Mouse (Mus musculus): ENCODE measurements around the gene Lag3. TPM values are rescaled to one million over a fixed set of nuclear protein-coding genes. Genes with fewer than 3 reads are reported as not detected.

Gene Lag3
- polyA plus RNA-seq, 1 experiment = 7.0 TPM

DNA sequence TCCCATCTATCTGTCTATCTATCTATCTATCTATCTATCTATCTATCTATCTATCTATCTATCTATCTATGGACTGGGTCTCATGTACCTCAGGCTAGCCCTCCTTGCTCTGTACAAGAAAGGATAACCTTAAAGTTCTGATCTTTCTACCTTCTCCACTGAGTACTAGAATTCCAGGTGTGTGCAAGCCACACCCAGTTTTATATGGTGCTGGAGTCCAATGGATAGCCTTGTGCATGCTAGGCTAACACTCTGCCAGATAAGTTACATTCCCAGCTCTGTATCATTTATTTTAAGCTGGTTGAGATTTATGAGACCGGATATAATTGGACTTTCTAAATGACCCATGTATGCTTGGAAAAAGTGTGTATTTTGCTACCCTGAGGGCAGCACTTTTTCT, 30.2 kb upstream of the Lag3 start:
- no peaks in the 10 kb centered on the region for H3K27me3 ChIP-seq (ENCODE audit: control insufficient read depth, insufficient read depth, low read length)
- 0 out of 2 replicates have a peak overlapping the region, but pooled peaks have one; percentile 63 for H3K27ac ChIP-seq (ENCODE audit: insufficient read depth, low read depth, low read length)
- H3K4me3 ChIP-seq (ENCODE audit: low read depth, low read length) = no peak overlapping the region
- peaks cover 6% of the 10 kb centered on the region for H3K4me1 ChIP-seq (ENCODE audit: control insufficient read depth, insufficient read depth, insufficient read length, low read length)
- peaks cover 6% of the 10 kb centered on the region for H3K36me3 ChIP-seq (ENCODE audit: control insufficient read depth, insufficient read depth, low read length)
- TF ChIP-seq POLR2A (IDR thresholded peaks at IDR 0.05; ENCODE audit: low read depth, low read length) (no peak), CTCF (IDR thresholded peaks at IDR 0.05; ENCODE audit: extremely low read depth, insufficient read length, insufficient replicate concordance, low read depth, low read length) (no peak)
- 30% methylated on average over 1 of the region's 1 CpGs for WGBS

DNA sequence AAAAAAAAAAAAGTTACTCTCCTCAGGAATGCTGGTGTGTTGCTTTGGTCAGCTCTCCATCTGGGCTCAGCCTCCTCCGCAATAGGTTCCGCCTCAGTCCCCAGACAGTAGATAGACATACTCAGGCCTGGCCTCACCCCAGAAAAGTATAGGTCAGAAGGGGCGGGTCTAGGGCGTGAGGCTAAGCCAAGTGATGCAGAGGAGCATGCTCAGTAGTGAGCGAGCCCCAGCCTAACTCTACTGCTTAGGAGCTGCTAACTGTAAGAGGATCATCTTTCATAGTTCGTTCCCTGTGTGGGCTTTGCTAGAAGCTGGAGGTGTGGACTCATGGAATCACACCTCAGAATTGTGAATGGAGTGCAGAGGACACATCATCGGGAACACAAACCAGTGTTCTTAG, 27.0 kb upstream of the Lag3 start:
- peaks cover 15% of the 10 kb centered on the region for H3K4me1 ChIP-seq (ENCODE audit: control insufficient read depth, insufficient read depth, insufficient read length, low read length)
- H3K36me3 ChIP-seq (ENCODE audit: control insufficient read depth, insufficient read depth, low read length) = peaks cover 35% of the 10 kb centered on the region
- no peak overlapping the region for H3K27ac ChIP-seq (ENCODE audit: insufficient read depth, low read depth, low read length)
- no peak for TF ChIP-seq CTCF (IDR thresholded peaks at IDR 0.05; ENCODE audit: extremely low read depth, insufficient read length, insufficient replicate concordance, low read depth, low read length)
- no peak overlapping the region for H3K4me3 ChIP-seq (ENCODE audit: low read depth, low read length)
- 78% methylated on average over 7 of the region's 7 CpGs for WGBS
- no peaks in the 10 kb centered on the region for H3K27me3 ChIP-seq (ENCODE audit: control insufficient read depth, insufficient read depth, low read length)

DNA sequence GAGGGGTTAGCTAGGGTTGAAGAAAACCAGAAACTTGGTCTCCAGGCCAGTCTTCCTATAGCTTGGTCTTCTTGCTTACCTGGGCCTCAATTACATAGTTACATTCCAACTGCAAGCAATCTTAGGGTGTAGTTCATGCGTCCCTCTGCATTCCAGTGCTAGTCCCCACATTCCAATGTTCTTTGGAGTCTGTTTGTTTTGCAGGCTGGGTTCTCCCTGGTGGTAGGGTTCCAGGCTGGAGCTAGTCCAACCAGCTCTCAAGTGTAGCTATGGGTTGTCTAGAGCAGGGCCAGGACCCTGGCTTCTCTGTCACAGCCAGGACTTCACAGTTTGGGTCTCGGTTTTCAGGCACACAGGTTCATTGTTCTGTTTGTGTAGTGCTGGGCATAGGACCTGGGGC, 26.0 kb upstream of the Lag3 start:
- Histone ChIP-seq H3K36me3 (ENCODE audit: control insufficient read depth, insufficient read depth, low read length) (peaks cover 38% of the 10 kb centered on the region), H3K27me3 (ENCODE audit: control insufficient read depth, insufficient read depth, low read length) (no peaks in the 10 kb centered on the region), H3K4me1 (ENCODE audit: control insufficient read depth, insufficient read depth, insufficient read length, low read length) (peaks cover 13% of the 10 kb centered on the region), H3K4me3 (ENCODE audit: low read depth, low read length) (no peak overlapping the region), H3K27ac (ENCODE audit: insufficient read depth, low read depth, low read length) (no peak overlapping the region)
- 65% methylated on average over 2 of the region's 2 CpGs for WGBS
- no peak for TF ChIP-seq POLR2A (IDR thresholded peaks at IDR 0.05; ENCODE audit: low read depth, low read length)
- TF ChIP-seq CTCF (IDR thresholded peaks at IDR 0.05; ENCODE audit: extremely low read depth, insufficient read length, insufficient replicate concordance, low read depth, low read length) = no peak

DNA sequence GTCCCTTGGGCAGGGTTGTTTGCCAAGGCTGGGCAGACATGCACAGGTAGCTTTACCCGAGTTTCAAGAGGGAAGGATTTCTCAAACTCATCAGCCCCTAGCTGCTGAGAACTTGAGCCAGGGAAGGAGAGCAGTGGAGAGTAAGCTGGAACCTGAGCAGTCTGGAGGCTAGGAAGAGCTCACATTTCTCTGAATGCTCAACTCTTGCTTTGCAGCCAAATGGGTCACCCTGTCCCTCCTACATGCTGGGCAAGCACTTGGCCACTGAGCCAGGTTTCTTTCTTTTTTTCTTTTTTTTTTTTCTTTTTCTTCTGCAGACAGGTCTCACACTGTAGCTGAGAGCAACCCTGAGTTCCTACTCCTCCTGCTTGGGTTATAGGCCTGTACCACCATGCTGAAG, 25.2 kb upstream of the Lag3 start:
- TF ChIP-seq CTCF (IDR thresholded peaks at IDR 0.05; ENCODE audit: extremely low read depth, insufficient read length, insufficient replicate concordance, low read depth, low read length) (no peak), POLR2A (IDR thresholded peaks at IDR 0.05; ENCODE audit: low read depth, low read length) (no peak)
- H3K27ac ChIP-seq (ENCODE audit: insufficient read depth, low read depth, low read length) = no peak overlapping the region
- 66% methylated on average over 1 of the region's 1 CpGs for WGBS
- no peak overlapping the region for H3K4me3 ChIP-seq (ENCODE audit: low read depth, low read length)
- H3K27me3 ChIP-seq (ENCODE audit: control insufficient read depth, insufficient read depth, low read length) = no peaks in the 10 kb centered on the region
- peaks cover 19% of the 10 kb centered on the region for H3K4me1 ChIP-seq (ENCODE audit: control insufficient read depth, insufficient read depth, insufficient read length, low read length)
- H3K36me3 ChIP-seq (ENCODE audit: control insufficient read depth, insufficient read depth, low read length) = peaks cover 38% of the 10 kb centered on the region

DNA sequence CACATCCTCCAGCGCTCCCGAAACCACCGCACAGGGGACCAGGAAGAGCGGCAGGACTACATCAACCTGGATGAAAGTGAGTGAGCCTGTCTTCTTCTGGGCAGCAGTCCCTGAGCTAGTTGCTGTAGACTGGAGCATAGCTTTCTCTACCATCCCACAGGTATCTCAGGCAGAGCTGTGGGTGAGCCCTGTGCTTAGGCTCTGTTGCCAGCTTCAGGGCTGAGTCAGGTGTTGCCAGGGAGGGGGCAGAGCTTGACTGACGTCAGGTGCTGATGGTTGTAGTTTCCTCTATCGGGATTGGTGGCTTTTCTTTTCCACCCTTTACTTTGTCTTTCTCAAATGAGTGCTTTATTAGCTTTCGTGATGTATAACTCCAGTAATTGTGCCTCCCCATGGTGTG, 23.2 kb upstream of the Lag3 start:
- Histone ChIP-seq H3K4me3 (ENCODE audit: low read depth, low read length) (no peak overlapping the region), H3K27me3 (ENCODE audit: control insufficient read depth, insufficient read depth, low read length) (no peaks in the 10 kb centered on the region), H3K4me1 (ENCODE audit: control insufficient read depth, insufficient read depth, insufficient read length, low read length) (peaks cover 18% of the 10 kb centered on the region), H3K27ac (ENCODE audit: insufficient read depth, low read depth, low read length) (no peak overlapping the region; the same call in 1 of the 2 replicates), H3K36me3 (ENCODE audit: control insufficient read depth, insufficient read depth, low read length) (peaks cover 38% of the 10 kb centered on the region)
- WGBS = 89% methylated on average over 7 of the region's 7 CpGs
- TF ChIP-seq CTCF (IDR thresholded peaks at IDR 0.05; ENCODE audit: extremely low read depth, insufficient read length, insufficient replicate concordance, low read depth, low read length) = no peak
- TF ChIP-seq POLR2A (IDR thresholded peaks at IDR 0.05; ENCODE audit: low read depth, low read length) = no peak

DNA sequence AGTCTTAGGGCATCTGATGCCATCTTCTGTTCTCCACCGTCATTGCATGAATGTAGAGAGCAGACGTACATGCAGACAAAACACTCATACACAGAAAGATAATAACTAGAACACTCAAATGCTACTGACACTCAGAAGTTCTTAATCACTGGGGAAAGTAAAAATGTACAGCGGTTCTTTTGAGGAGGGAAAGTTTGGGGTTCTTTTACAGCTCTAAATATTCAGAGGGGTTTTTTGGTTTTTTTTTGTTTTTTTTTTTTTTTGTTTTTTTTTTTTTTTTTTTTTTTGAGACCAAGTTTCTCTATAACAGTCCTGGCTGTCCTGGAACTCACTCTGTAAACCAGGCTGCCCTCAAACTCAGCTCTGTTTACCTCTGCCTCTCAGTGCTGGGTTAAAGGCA, 21.6 kb upstream of the Lag3 start:
- Histone ChIP-seq H3K4me3 (ENCODE audit: low read depth, low read length) (no peak overlapping the region), H3K36me3 (ENCODE audit: control insufficient read depth, insufficient read depth, low read length) (peaks cover 38% of the 10 kb centered on the region), H3K27ac (ENCODE audit: insufficient read depth, low read depth, low read length) (no peak overlapping the region), H3K4me1 (ENCODE audit: control insufficient read depth, insufficient read depth, insufficient read length, low read length) (peaks cover 18% of the 10 kb centered on the region), H3K27me3 (ENCODE audit: control insufficient read depth, insufficient read depth, low read length) (no peaks in the 10 kb centered on the region)
- 92% methylated on average over 3 of the region's 3 CpGs for WGBS
- TF ChIP-seq POLR2A (IDR thresholded peaks at IDR 0.05; ENCODE audit: low read depth, low read length) = no peak
- no peak for TF ChIP-seq CTCF (IDR thresholded peaks at IDR 0.05; ENCODE audit: extremely low read depth, insufficient read length, insufficient replicate concordance, low read depth, low read length)

DNA sequence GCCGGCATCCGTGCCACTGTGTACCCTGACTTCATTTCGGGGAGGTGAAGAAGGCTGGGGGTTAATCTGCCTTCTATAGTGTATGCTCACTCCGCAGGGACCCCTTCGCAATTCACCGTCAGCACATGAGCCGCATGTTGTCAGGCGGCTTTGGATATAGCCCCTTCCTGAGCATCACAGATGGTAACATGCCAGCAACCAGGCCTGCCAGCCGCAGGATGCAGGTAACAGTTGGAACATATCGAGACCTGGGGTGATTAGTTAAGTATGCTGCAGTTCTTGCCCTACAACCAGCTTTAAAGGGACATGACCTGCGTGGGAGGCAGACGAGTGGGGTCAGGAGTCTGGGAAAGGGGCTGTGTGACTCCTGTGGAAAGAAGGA, 20.8 kb upstream of the Lag3 start:
- Histone ChIP-seq H3K36me3 (ENCODE audit: control insufficient read depth, insufficient read depth, low read length) (peaks cover 35% of the 10 kb centered on the region), H3K27ac (ENCODE audit: insufficient read depth, low read depth, low read length) (peak overlapping the region; percentile 72), H3K4me3 (ENCODE audit: low read depth, low read length) (peak overlapping the region; percentile 81), H3K27me3 (ENCODE audit: control insufficient read depth, insufficient read depth, low read length) (no peaks in the 10 kb centered on the region), H3K4me1 (ENCODE audit: control insufficient read depth, insufficient read depth, insufficient read length, low read length) (peaks cover 18% of the 10 kb centered on the region)
- 44% methylated on average over 12 of the region's 12 CpGs for WGBS
- TF ChIP-seq CTCF (IDR thresholded peaks at IDR 0.05; ENCODE audit: extremely low read depth, insufficient read length, insufficient replicate concordance, low read depth, low read length) (no peak), POLR2A (IDR thresholded peaks at IDR 0.05; ENCODE audit: low read depth, low read length) (no peak)
